Mouse (Mus musculus): ENCODE results near the gene Btrc. TPM values are rescaled to one million over a fixed set of nuclear protein-coding genes. Genes with fewer than 3 reads are reported as not detected.

The Btrc gene
- polyA plus RNA-seq, 1 experiment = not detected

DNA sequence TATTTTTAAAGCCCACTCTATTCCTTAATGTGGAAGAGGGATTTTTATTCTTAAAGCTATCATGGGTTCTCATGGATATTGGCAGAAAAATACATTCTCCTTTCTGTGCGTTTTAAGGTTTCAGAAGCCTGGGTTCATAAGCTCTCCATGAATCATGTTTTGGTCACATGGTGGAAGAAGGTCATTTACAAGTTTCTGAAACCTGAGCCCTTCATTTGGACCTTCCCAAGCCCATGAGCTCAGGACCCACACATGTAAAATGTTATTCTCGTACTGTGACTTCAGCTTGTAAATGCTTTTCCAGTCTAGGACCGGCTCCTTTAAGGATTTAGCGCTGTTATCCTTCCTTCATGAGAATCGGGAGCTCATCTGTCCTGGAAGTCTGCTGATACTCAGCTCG lies 116.0 kb downstream of the Btrc start:
- Histone ChIP-seq H3K4me3 (ENCODE audit: insufficient read depth, low read depth, low read length) (no peak overlapping the region), H3K4me1 (ENCODE audit: control insufficient read depth, insufficient read depth, low read length) (peaks cover 9% of the 10 kb centered on the region), H3K27ac (ENCODE audit: insufficient read depth, low read depth, low read length) (no peak overlapping the region)
- TF ChIP-seq CTCF (IDR thresholded peaks at IDR 0.05; ENCODE audit: insufficient read depth, low read depth, low read length) = no peak
- no peak for TF ChIP-seq POLR2A (IDR thresholded peaks at IDR 0.05; ENCODE audit: insufficient read depth, low read depth, low read length)
- 98% methylated on average over 6 of the region's 6 CpGs for WGBS

DNA sequence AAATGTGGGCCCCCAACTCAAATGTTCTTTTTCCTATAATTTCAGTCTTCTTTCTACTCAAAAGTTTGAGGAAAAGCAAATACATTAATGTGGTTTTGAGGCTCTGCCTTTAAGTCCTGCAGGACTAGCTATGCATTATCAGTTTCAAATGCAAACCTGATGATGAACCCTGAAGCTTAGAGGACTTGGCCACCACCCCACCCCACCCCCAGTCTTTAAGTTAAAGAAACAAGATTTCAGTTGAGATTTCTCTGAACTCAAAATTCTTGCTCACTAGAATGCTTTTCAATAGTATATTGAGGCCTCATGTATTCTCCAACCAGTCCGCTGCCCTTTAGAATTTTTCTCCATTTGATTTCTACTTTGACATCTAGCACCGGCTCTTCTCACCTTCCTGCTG lies 117.0 kb downstream of the Btrc start:
- TF ChIP-seq POLR2A (IDR thresholded peaks at IDR 0.05; ENCODE audit: insufficient read depth, low read depth, low read length) (no peak), CTCF (IDR thresholded peaks at IDR 0.05; ENCODE audit: insufficient read depth, low read depth, low read length) (no peak)
- H3K27ac ChIP-seq (ENCODE audit: insufficient read depth, low read depth, low read length) = no peak overlapping the region
- 88% methylated on average over 2 of the region's 2 CpGs for WGBS
- peaks cover 9% of the 10 kb centered on the region for H3K4me1 ChIP-seq (ENCODE audit: control insufficient read depth, insufficient read depth, low read length)
- H3K4me3 ChIP-seq (ENCODE audit: insufficient read depth, low read depth, low read length) = no peak overlapping the region

DNA sequence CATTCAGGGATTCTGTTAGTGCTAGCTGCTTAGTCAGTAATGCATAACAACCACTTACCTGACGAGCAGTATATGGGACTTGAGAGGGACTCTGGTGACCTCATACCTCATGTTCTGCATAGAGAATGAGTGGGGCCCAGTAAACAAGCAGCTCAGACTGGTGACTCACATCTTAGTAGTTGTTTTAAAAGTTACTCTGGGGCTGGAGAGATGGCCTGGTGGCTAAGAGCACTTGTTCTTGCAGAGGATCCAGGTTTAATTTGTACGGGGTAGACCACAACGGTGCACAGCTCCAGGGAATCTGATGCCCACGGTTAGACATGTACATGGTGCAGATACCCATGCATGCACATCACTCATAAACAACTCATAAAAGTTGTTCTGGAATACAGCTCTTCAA lies 117.4 kb downstream of the Btrc start:
- H3K4me3 ChIP-seq (ENCODE audit: insufficient read depth, low read depth, low read length) = no peak overlapping the region
- TF ChIP-seq POLR2A (IDR thresholded peaks at IDR 0.05; ENCODE audit: insufficient read depth, low read depth, low read length) (no peak), CTCF (IDR thresholded peaks at IDR 0.05; ENCODE audit: insufficient read depth, low read depth, low read length) (no peak)
- 87% methylated on average over 4 of the region's 4 CpGs for WGBS
- peaks cover 6% of the 10 kb centered on the region for H3K4me1 ChIP-seq (ENCODE audit: control insufficient read depth, insufficient read depth, low read length)
- no peak overlapping the region for H3K27ac ChIP-seq (ENCODE audit: insufficient read depth, low read depth, low read length)

DNA sequence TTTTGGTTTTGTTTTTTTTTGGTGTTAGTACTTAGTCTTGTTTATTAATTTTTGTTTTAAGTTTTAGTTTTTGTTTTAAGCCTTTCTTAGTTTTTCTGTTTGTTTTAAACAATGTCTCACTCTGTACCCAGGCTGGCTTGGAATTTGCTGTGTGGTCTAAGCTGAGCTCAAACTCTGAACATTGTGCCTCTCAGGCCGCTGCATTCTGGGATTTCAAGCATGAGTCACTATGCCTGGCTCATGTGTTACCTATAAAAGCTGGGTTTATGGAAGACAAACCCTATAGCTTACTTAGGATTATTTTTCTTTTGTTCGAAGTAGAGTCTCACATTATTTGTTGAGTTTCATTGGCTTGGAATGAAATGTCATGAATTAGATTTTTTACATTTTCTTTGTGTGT lies 119.9 kb downstream of the Btrc start:
- Histone ChIP-seq H3K27ac (ENCODE audit: insufficient read depth, low read depth, low read length) (no peak overlapping the region), H3K4me3 (ENCODE audit: insufficient read depth, low read depth, low read length) (no peak overlapping the region), H3K4me1 (ENCODE audit: control insufficient read depth, insufficient read depth, low read length) (peaks cover 9% of the 10 kb centered on the region)
- no peak for TF ChIP-seq CTCF (IDR thresholded peaks at IDR 0.05; ENCODE audit: insufficient read depth, low read depth, low read length)
- no peak for TF ChIP-seq POLR2A (IDR thresholded peaks at IDR 0.05; ENCODE audit: insufficient read depth, low read depth, low read length)
- WGBS = 79% methylated on average over 2 of the region's 2 CpGs

DNA sequence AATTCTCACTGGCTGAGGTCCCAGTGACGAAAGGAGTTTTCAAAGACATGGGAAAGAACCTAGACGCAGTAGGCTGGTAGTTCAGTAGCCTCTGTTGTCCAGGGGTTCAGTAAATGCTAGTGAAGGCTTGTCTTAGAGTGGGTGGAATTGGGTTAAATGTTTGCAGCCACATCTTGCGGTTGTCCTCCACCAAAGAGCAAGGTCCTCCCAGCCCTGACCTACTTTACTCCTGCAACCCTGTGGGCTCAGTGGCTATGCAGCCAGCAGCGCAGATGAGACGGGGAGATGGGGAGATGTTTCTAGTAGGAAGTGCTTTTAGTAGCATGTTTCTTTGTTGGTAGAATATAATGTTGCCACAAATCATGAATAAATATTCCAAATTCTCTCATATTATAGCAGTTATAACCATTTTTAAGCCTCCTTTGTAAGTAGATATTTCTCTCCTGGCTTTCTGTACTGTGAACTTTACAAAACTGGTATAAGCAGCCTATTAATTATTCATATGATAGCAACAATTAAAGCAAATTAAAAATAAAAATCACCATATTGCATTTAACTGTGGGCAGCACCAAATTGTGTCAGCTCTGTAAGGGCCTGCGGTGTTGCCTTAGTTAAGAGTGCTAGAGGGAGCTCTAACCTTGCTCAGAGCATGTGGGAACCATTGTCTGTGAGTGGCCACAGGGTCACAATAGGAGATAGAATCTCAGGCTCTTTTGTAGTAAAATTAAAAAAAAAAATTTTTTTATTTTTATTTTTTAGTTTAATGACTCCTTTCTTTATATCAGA lies 122.9 kb downstream of the Btrc start:
- 71% methylated on average over 6 of the region's 6 CpGs for WGBS
- TF ChIP-seq CTCF (IDR thresholded peaks at IDR 0.05; ENCODE audit: insufficient read depth, low read depth, low read length) (no peak), POLR2A (IDR thresholded peaks at IDR 0.05; ENCODE audit: insufficient read depth, low read depth, low read length) (no peak)
- Histone ChIP-seq H3K4me3 (ENCODE audit: insufficient read depth, low read depth, low read length) (no peak overlapping the region), H3K4me1 (ENCODE audit: control insufficient read depth, insufficient read depth, low read length) (peaks cover 9% of the 10 kb centered on the region), H3K27ac (ENCODE audit: insufficient read depth, low read depth, low read length) (no peak overlapping the region)

DNA sequence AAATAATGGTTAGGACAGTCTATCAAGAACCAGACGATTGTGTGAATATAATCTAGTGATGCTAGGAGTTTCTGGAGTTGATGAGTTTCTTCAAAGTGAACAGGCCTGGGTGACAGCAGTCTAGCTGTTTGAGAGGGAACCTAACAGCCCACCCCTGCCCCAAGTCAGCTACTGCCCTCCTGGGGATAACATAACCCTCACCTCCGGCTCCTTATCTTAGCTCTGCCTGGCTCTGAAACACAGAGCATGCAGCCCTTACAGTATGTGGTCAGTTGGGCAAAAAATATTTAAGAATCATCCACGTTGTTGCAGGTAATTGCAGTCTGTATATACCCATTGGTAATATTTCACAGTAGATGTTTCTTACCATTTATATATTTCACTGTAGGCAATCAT lies 123.5 kb downstream of the Btrc start:
- WGBS = 91% methylated on average over 3 of the region's 3 CpGs
- Histone ChIP-seq H3K27ac (ENCODE audit: insufficient read depth, low read depth, low read length) (no peak overlapping the region), H3K4me1 (ENCODE audit: control insufficient read depth, insufficient read depth, low read length) (peaks cover 9% of the 10 kb centered on the region), H3K4me3 (ENCODE audit: insufficient read depth, low read depth, low read length) (no peak overlapping the region)
- TF ChIP-seq CTCF (IDR thresholded peaks at IDR 0.05; ENCODE audit: insufficient read depth, low read depth, low read length) (no peak), POLR2A (IDR thresholded peaks at IDR 0.05; ENCODE audit: insufficient read depth, low read depth, low read length) (no peak)

DNA sequence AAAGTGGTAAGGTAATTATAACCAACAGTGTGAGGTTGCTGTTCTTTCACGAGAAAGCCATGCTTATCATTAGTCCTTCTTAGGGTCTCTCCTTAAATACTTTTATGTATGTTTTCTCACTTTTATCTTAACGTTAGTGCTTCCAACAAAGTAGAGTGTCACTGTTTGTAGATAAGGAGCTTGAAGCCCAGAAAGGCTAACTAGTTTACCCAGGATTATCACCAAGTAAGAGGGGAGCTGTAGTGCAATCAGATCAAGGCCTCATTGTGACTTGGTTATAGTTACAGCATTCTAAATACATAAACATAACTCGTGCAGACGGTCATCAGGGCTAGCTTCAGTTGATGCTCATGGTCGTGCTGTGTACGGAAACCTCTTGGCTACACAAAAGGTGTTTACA lies 126.4 kb downstream of the Btrc start:
- TF ChIP-seq POLR2A (IDR thresholded peaks at IDR 0.05; ENCODE audit: insufficient read depth, low read depth, low read length) (no peak), CTCF (IDR thresholded peaks at IDR 0.05; ENCODE audit: insufficient read depth, low read depth, low read length) (no peak)
- 82% methylated on average over 6 of the region's 6 CpGs for WGBS
- peaks cover 9% of the 10 kb centered on the region for H3K4me1 ChIP-seq (ENCODE audit: control insufficient read depth, insufficient read depth, low read length)
- no peak overlapping the region for H3K4me3 ChIP-seq (ENCODE audit: insufficient read depth, low read depth, low read length)
- no peak overlapping the region for H3K27ac ChIP-seq (ENCODE audit: insufficient read depth, low read depth, low read length)

DNA sequence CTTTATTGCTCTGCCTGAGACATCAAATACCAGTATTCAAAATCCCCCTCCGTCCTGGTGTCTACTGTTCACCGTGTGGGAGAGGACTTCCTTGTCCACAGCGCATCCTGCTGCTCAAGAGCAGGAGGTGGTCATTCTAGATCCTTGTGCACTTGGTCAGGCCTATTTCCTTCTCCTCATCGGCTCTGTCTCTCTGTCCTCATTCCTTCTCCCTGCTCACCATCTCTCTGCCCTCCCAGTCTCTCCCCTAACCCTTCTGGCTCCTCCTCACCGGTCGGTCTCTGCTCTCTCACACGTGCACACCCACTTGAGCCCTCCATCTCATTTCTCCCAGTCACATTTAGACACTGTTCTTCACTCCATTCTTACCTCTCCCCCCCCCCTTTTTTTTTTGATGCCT lies 127.7 kb downstream of the Btrc start:
- WGBS = 84% methylated on average over 7 of the region's 7 CpGs
- TF ChIP-seq POLR2A (IDR thresholded peaks at IDR 0.05; ENCODE audit: insufficient read depth, low read depth, low read length) (no peak), CTCF (IDR thresholded peaks at IDR 0.05; ENCODE audit: insufficient read depth, low read depth, low read length) (no peak)
- Histone ChIP-seq H3K27ac (ENCODE audit: insufficient read depth, low read depth, low read length) (no peak overlapping the region), H3K4me3 (ENCODE audit: insufficient read depth, low read depth, low read length) (no peak overlapping the region), H3K4me1 (ENCODE audit: control insufficient read depth, insufficient read depth, low read length) (peaks cover 5% of the 10 kb centered on the region)

DNA sequence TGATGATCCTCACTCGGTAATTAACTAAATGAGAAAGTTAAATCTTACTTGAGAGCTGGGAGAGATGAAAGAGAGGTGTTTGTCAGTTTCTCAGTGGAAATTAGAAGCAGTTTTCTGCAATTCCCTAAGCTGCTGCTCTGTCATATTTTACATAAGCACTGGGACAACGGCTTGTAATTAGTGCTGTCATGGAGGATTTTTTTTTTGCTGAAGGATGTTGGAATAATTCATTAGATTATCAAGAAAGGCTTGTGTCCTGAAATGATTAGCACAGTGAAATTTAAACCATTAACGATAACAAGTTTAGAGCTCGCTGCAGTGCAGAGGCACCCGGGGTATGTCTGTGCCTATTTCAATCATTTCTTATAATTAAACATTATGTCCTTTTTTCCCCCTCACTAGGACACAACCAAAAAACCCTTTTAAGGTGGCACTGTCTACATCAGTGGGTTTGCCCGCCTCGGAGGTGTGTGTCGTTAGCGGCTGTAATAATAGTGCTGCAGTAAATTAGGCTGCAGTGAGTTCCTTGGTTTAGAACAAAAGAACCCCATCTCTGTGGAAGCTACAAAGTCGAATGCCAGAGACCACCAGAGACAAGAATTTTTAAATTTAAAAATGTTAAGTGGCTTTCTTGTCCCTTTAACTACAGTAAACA lies 130.7 kb downstream of the Btrc start:
- no peaks in the 10 kb centered on the region; the same call in 1 of the 2 replicates for H3K4me1 ChIP-seq (ENCODE audit: control insufficient read depth, insufficient read depth, low read length)
- no peak overlapping the region for H3K4me3 ChIP-seq (ENCODE audit: insufficient read depth, low read depth, low read length)
- no peak overlapping the region for H3K27ac ChIP-seq (ENCODE audit: insufficient read depth, low read depth, low read length)
- TF ChIP-seq POLR2A (IDR thresholded peaks at IDR 0.05; ENCODE audit: insufficient read depth, low read depth, low read length) (no peak), CTCF (IDR thresholded peaks at IDR 0.05; ENCODE audit: insufficient read depth, low read depth, low read length) (no peak)
- 38% methylated on average over 10 of the region's 10 CpGs for WGBS

Data from olfactory bulb, adult 2 months (tissue).